Mouse (Mus musculus) adrenal gland, postnatal 36 days (tissue): ENCODE results near the gene Cnot2. TPM values are rescaled to one million over a fixed set of nuclear protein-coding genes. Genes with fewer than 3 reads are reported as not detected.

Experiments
- DNase-seq, 2 experiments: peaks; one replicate each; pipeline ENCODE4 v3.0.0; 2021; ENCODE audit warnings: mixed read lengths in 1 of 2
- total RNA-seq, 2 experiments: library from RNA; stranded (reverse); gene quantifications; 2 replicates each; pipeline ENCODE4 v1.2.3; 2021

The Cnot2 gene
- total RNA-seq, 2 experiments from 2014 or later: 75.6 to 77.0 TPM

- DNase-seq: no peak
Observed at GRCm38 (mm10) chr10:116480988-116481387, 100.3 kb downstream of the Cnot2 start.

GRCm38 (mm10) chr10:116476559-116476958 is 104.8 kb downstream of the Cnot2 start:
- no peak for DNase-seq

- DNase-seq: no peak
Observed at GRCm38 (mm10) chr10:116475725-116476124, 105.6 kb downstream of the Cnot2 start.

GRCm38 (mm10) chr10:116473759-116474549 is 107.4 kb downstream of the Cnot2 start, which contains the start of gene Kcnmb4:
Gene Kcnmb4, minus strand, starts transcription at chr10:116473878.
- DNase-seq: peak; percentile 60 to 70

- DNase-seq: peak; percentile 14 to 25
Observed at GRCm38 (mm10) chr10:116473071-116473758, 108.1 kb downstream of the Cnot2 start.

- DNase-seq: no peak
Observed at GRCm38 (mm10) chr10:116472579-116472978, 108.7 kb downstream of the Cnot2 start.

GRCm38 (mm10) chr10:116470306-116470925 is 110.9 kb downstream of the Cnot2 start:
- peak in 1 of 2 experiments; percentile 11 for DNase-seq

- no peak for DNase-seq
Observed at GRCm38 (mm10) chr10:116468094-116468493, 113.2 kb downstream of the Cnot2 start.

- no peak for DNase-seq
Observed at GRCm38 (mm10) chr10:116463753-116464345, 117.5 kb downstream of the Cnot2 start.

GRCm38 (mm10) chr10:116461443-116461842 is 119.9 kb downstream of the Cnot2 start:
- no peak for DNase-seq

GRCm38 (mm10) chr10:116458786-116459185 is 122.5 kb downstream of the Cnot2 start:
- no peak for DNase-seq

GRCm38 (mm10) chr10:116452771-116453170 is 128.5 kb downstream of the Cnot2 start:
- no peak for DNase-seq

GRCm38 (mm10) chr10:116450621-116451020 is 130.7 kb downstream of the Cnot2 start:
- DNase-seq: peak; percentile 50 to 56

- no peak for DNase-seq
Observed at GRCm38 (mm10) chr10:116448166-116448565, 133.1 kb downstream of the Cnot2 start.

GRCm38 (mm10) chr10:116447176-116447575 is 134.1 kb downstream of the Cnot2 start:
- no peak for DNase-seq

GRCm38 (mm10) chr10:116446040-116446439 is 135.3 kb downstream of the Cnot2 start:
- no peak for DNase-seq

- DNase-seq: no peak
Observed at GRCm38 (mm10) chr10:116444826-116445225, 136.5 kb downstream of the Cnot2 start.

GRCm38 (mm10) chr10:116444371-116444770 is 136.9 kb downstream of the Cnot2 start:
- DNase-seq: no peak

- no peak for DNase-seq
Observed at GRCm38 (mm10) chr10:116440946-116441345, 140.4 kb downstream of the Cnot2 start.

- no peak for DNase-seq
Observed at GRCm38 (mm10) chr10:116440088-116440487, 141.2 kb downstream of the Cnot2 start.

GRCm38 (mm10) chr10:116435455-116435854 is 145.9 kb downstream of the Cnot2 start:
- no peak for DNase-seq
